ENCODE assay signal across 27 mouse cellular contexts in genomic region chr10:97584176-97584575, GRCm38 (mm10). TPM values are rescaled to one million over a fixed set of nuclear protein-coding genes. Genes with fewer than 3 reads are reported as not detected.
DNase-seq lines count a peak whose midpoint lies in the region; ATAC-seq and TF ChIP-seq lines count a peak whose summit lies in the region.
"Had no signal": no experiment of that assay in that cellular context is flagged by ENCODE, and none has a peak within 500 bp of the region (broad histone marks: within the 10 kb centered on the region; RNA-seq: fewer than 3 reads in every experiment).

No protein-coding gene starts in this region.

- 10% methylated on average over 3 of the region's 3 CpGs for WGBS in heart, embryonic 12.5 days
- WGBS in lung, embryonic 15.5 days, result 8% methylated on average over 3 of the region's 3 CpGs
- 16% methylated on average over 3 of the region's 3 CpGs for WGBS in lung, postnatal 0 days
- 23% methylated on average over 3 of the region's 3 CpGs for WGBS in embryonic facial prominence, embryonic 11.5 days
- 18% methylated on average over 3 of the region's 3 CpGs for WGBS in stomach, embryonic 16.5 days

- no peak overlapping the region for H3K9ac ChIP-seq in heart, embryonic 12.5 days
- no peak overlapping the region for H3K9ac ChIP-seq in lung, embryonic 15.5 days
- no peak overlapping the region for H3K9ac ChIP-seq in lung, postnatal 0 days (replicated peaks; ENCODE audit: low read depth)
- H3K9ac ChIP-seq in embryonic facial prominence, embryonic 11.5 days (replicated peaks; ENCODE audit: low read length), result no peak overlapping the region
- H3K9ac ChIP-seq in stomach, embryonic 16.5 days (ENCODE audit: low read length), result no peak overlapping the region
- H3K9ac ChIP-seq: hindbrain, embryonic 15.5 days; intestine, embryonic 15.5 days; kidney, embryonic 15.5 days; limb, embryonic 15.5 days; liver, embryonic 15.5 days; midbrain, embryonic 12.5 days had no signal

- no peak overlapping the region for H3K4me3 ChIP-seq in heart, embryonic 12.5 days
- no peak overlapping the region for H3K4me3 ChIP-seq in lung, embryonic 15.5 days
- no peak overlapping the region for H3K4me3 ChIP-seq in lung, postnatal 0 days (ENCODE audit: low read depth, low read length)
- H3K4me3 ChIP-seq in embryonic facial prominence, embryonic 11.5 days (ENCODE audit: low read depth, low read length), result no peak overlapping the region
- no peak overlapping the region for H3K4me3 ChIP-seq in stomach, embryonic 16.5 days (replicated peaks; ENCODE audit: low read length)
- H3K4me3 ChIP-seq: forebrain, embryonic 10.5 days; hindbrain, embryonic 15.5 days; intestine, embryonic 15.5 days; kidney, embryonic 15.5 days; limb, embryonic 15.5 days; liver, embryonic 15.5 days; midbrain, embryonic 12.5 days had no signal

- no peak for DNase-seq in heart, postnatal 25 days (ENCODE audit: low spot score)
- DNase-seq in lung, postnatal 0 days (ENCODE audit: low spot score), result no peak
- peak; percentile 49 for DNase-seq in embryonic facial prominence, embryonic 11.5 days (ENCODE audit: low spot score)
- no peak for DNase-seq in right cerebral cortex, adult 18-20 months
- no peak for DNase-seq in kidney, postnatal 10 days
- DNase-seq: cerebellum, adult 2 months; heart, postnatal 36 days; retina, postnatal 1 day; right cerebral cortex, postnatal 4 days; thymus, adult 2 months had no signal

- no peak for ATAC-seq in heart, embryonic 12.5 days (ENCODE audit: insufficient number of reproducible peaks, low FRiP score)
- ATAC-seq in lung, embryonic 15.5 days (ENCODE audit: borderline replicate concordance, extremely low read depth, low FRiP score, low TSS enrichment), result no peak
- ATAC-seq in lung, postnatal 0 days, result no peak
- ATAC-seq in embryonic facial prominence, embryonic 11.5 days (replicated peaks; ENCODE audit: insufficient number of reproducible peaks, low FRiP score, low TSS enrichment, low read depth), result no peak
- no peak for ATAC-seq in stomach, embryonic 16.5 days (ENCODE audit: insufficient read depth, low FRiP score)
- ATAC-seq: intestine, embryonic 15.5 days had no signal

- H3K27me3 ChIP-seq in heart, embryonic 12.5 days (replicated peaks), result no peaks in the 10 kb centered on the region
- no peaks in the 10 kb centered on the region for H3K27me3 ChIP-seq in lung, embryonic 15.5 days
- no peaks in the 10 kb centered on the region for H3K27me3 ChIP-seq in lung, postnatal 0 days (replicated peaks; ENCODE audit: insufficient read depth, low read length)
- H3K27me3 ChIP-seq in embryonic facial prominence, embryonic 11.5 days (ENCODE audit: control insufficient read depth, insufficient read depth, low read length), result no peaks in the 10 kb centered on the region
- H3K27me3 ChIP-seq in stomach, embryonic 16.5 days (ENCODE audit: control insufficient read depth, insufficient read depth, low read length), result no peaks in the 10 kb centered on the region
- H3K27me3 ChIP-seq: hindbrain, embryonic 15.5 days; intestine, embryonic 15.5 days; kidney, embryonic 15.5 days; limb, embryonic 15.5 days; liver, embryonic 15.5 days; midbrain, embryonic 12.5 days had no signal

- no peaks in the 10 kb centered on the region for H3K9me3 ChIP-seq in heart, embryonic 12.5 days (replicated peaks)
- H3K9me3 ChIP-seq in lung, embryonic 15.5 days, result no peaks in the 10 kb centered on the region
- no peaks in the 10 kb centered on the region for H3K9me3 ChIP-seq in lung, postnatal 0 days (ENCODE audit: low read length)
- H3K9me3 ChIP-seq in embryonic facial prominence, embryonic 11.5 days (replicated peaks; ENCODE audit: control insufficient read depth, low read length), result no peaks in the 10 kb centered on the region
- H3K9me3 ChIP-seq in stomach, embryonic 16.5 days (replicated peaks; ENCODE audit: control insufficient read depth, low read length), result no peaks in the 10 kb centered on the region
- H3K9me3 ChIP-seq: forebrain, embryonic 10.5 days; hindbrain, embryonic 15.5 days; intestine, embryonic 15.5 days; kidney, embryonic 15.5 days; limb, embryonic 15.5 days; liver, embryonic 15.5 days; midbrain, embryonic 12.5 days had no signal

- H3K4me1 ChIP-seq in heart, embryonic 12.5 days (replicated peaks), result no peaks in the 10 kb centered on the region
- H3K4me1 ChIP-seq in lung, embryonic 15.5 days, result peaks cover 16% of the 10 kb centered on the region
- no peaks in the 10 kb centered on the region for H3K4me1 ChIP-seq in lung, postnatal 0 days (ENCODE audit: insufficient read depth, low read depth, low read length)
- no peaks in the 10 kb centered on the region for H3K4me1 ChIP-seq in embryonic facial prominence, embryonic 11.5 days (ENCODE audit: control insufficient read depth, insufficient read depth, low read length)
- H3K4me1 ChIP-seq in stomach, embryonic 16.5 days (ENCODE audit: control insufficient read depth, insufficient read depth, low read length), result 0 out of 2 replicates have a peak, but pooled peaks cover 6% of the 10 kb centered on the region
- H3K4me1 ChIP-seq: forebrain, embryonic 10.5 days; hindbrain, embryonic 15.5 days; intestine, embryonic 15.5 days; kidney, embryonic 15.5 days; liver, embryonic 15.5 days; midbrain, embryonic 12.5 days had no signal

- intact Hi-C loops in heart, postnatal 25 days (cut with DNase I), result no loop called here

- H3K36me3 ChIP-seq in heart, embryonic 12.5 days, result no peaks in the 10 kb centered on the region
- H3K36me3 ChIP-seq in lung, embryonic 15.5 days, result no peaks in the 10 kb centered on the region
- no peaks in the 10 kb centered on the region for H3K36me3 ChIP-seq in lung, postnatal 0 days (ENCODE audit: insufficient read depth, low read length)
- H3K36me3 ChIP-seq in embryonic facial prominence, embryonic 11.5 days (replicated peaks; ENCODE audit: control insufficient read depth, insufficient read depth, low read depth, low read length), result no peaks in the 10 kb centered on the region
- no peaks in the 10 kb centered on the region for H3K36me3 ChIP-seq in stomach, embryonic 16.5 days (ENCODE audit: control insufficient read depth, insufficient read depth, low read length)
- H3K36me3 ChIP-seq: forebrain, embryonic 10.5 days; G1E; hindbrain, embryonic 15.5 days; intestine, embryonic 15.5 days; kidney, embryonic 15.5 days; limb, embryonic 15.5 days; liver, embryonic 15.5 days; midbrain, embryonic 12.5 days had no signal

- TF ChIP-seq EP300 in lung, postnatal 0 days (IDR thresholded peaks at IDR 0.05), result no peak

- no peak overlapping the region for H3K4me2 ChIP-seq in heart, embryonic 12.5 days
- H3K4me2 ChIP-seq in lung, embryonic 15.5 days, result no peak overlapping the region
- no peak overlapping the region for H3K4me2 ChIP-seq in lung, postnatal 0 days (replicated peaks; ENCODE audit: low read depth, low read length)
- H3K4me2 ChIP-seq in embryonic facial prominence, embryonic 11.5 days (ENCODE audit: low read depth, low read length), result no peak overlapping the region
- no peak overlapping the region for H3K4me2 ChIP-seq in stomach, embryonic 16.5 days (ENCODE audit: low read depth, low read length)
- H3K4me2 ChIP-seq: hindbrain, embryonic 15.5 days; intestine, embryonic 15.5 days; kidney, embryonic 15.5 days; limb, embryonic 15.5 days; liver, embryonic 15.5 days; midbrain, embryonic 12.5 days had no signal

- no peak for TF ChIP-seq CTCF in lung, postnatal 0 days (IDR thresholded peaks at IDR 0.05)

- peak overlapping the region; percentile 43; the same call in 1 of the 2 replicates for H3K27ac ChIP-seq in heart, embryonic 12.5 days (ENCODE audit: poor library complexity, severe bottlenecking)
- H3K27ac ChIP-seq in lung, embryonic 15.5 days, result peak overlapping the region; percentile 31; the same call in 1 of the 2 replicates
- H3K27ac ChIP-seq in lung, postnatal 0 days (ENCODE audit: low read length), result no peak overlapping the region
- H3K27ac ChIP-seq in embryonic facial prominence, embryonic 11.5 days (replicated peaks; ENCODE audit: low read depth, low read length), result 0 out of 2 replicates have a peak overlapping the region, but pooled peaks have one; percentile 0
- peak overlapping the region; percentile 29; the same call in 1 of the 2 replicates for H3K27ac ChIP-seq in stomach, embryonic 16.5 days (ENCODE audit: low read length)
- H3K27ac ChIP-seq: forebrain, embryonic 10.5 days; hindbrain, embryonic 15.5 days; intestine, embryonic 15.5 days; kidney, embryonic 15.5 days; limb, embryonic 15.5 days; liver, embryonic 15.5 days; macrophage; midbrain, embryonic 12.5 days had no signal

RNA-seq across cellular contexts. Expression of gene Lum, which starts 19.2 kb away (rescaled TPM):
- 87.6 and 99.5 TPM in 2 replicates for polyA plus RNA-seq in heart, embryonic 12.5 days (2016; fragmentation: Nextera tagmentation; extraction: Ambion mirVana)
- 10 to 100 TPM; 55.6 to 72.7 TPM for total RNA-seq in heart, postnatal 25 days (2021)
- polyA plus RNA-seq in lung, embryonic 15.5 days (2015; fragmentation: Nextera tagmentation; extraction: Ambion mirVana), result 43.9 and 53.6 TPM in 2 replicates
- polyA plus RNA-seq in lung, postnatal 0 days (2015; fragmentation: Nextera tagmentation; extraction: Ambion mirVana), result 2.8 and 3.4 TPM in 2 replicates
- polyA plus RNA-seq in embryonic facial prominence, embryonic 11.5 days (2014; fragmentation: Nextera tagmentation; extraction: Ambion mirVana), result 106 and 116 TPM in 2 replicates
- polyA plus RNA-seq in stomach, embryonic 16.5 days (2015; fragmentation: Nextera tagmentation; extraction: Ambion mirVana), result 301 and 315 TPM in 2 replicates
- total RNA-seq: granulocyte monocyte progenitor cell, adult 5-6 weeks; monocyte, adult 5-6 weeks had no signal
- polyA plus RNA-seq: G1E, macrophage had no signal

RNA-seq across cellular contexts. Expression of gene Kera, which starts 22.5 kb away (rescaled TPM):
- polyA plus RNA-seq in heart, embryonic 12.5 days (2016; fragmentation: Nextera tagmentation; extraction: Ambion mirVana), result 0.17 TPM in 1 of 2 replicates, not detected in the other
- not detected for total RNA-seq in heart, postnatal 25 days (2021)
- 0.19 and 0.29 TPM in 2 replicates for polyA plus RNA-seq in lung, embryonic 15.5 days (2015; fragmentation: Nextera tagmentation; extraction: Ambion mirVana)
- polyA plus RNA-seq in lung, postnatal 0 days (2015; fragmentation: Nextera tagmentation; extraction: Ambion mirVana), result not detected in 2 replicates
- 1.3 and 3.2 TPM in 2 replicates for polyA plus RNA-seq in embryonic facial prominence, embryonic 11.5 days (2014; fragmentation: Nextera tagmentation; extraction: Ambion mirVana)
- 1.4 and 1.8 TPM in 2 replicates for polyA plus RNA-seq in stomach, embryonic 16.5 days (2015; fragmentation: Nextera tagmentation; extraction: Ambion mirVana)
- total RNA-seq: granulocyte monocyte progenitor cell, adult 5-6 weeks; heart, postnatal 36 days; left cerebral cortex, postnatal 25 days; monocyte, adult 5-6 weeks had no signal
- polyA plus RNA-seq: cerebellum, adult 2 months; forebrain, embryonic 10.5 days; G1E; large intestine, adult 2 months; macrophage; thymus, adult 2 months had no signal

RNA-seq across cellular contexts. Expression of gene Epyc, which starts 59.7 kb away (rescaled TPM):
- polyA plus RNA-seq in heart, embryonic 12.5 days (2016; fragmentation: Nextera tagmentation; extraction: Ambion mirVana), result 0.42 and 0.79 TPM in 2 replicates
- total RNA-seq in heart, postnatal 25 days (2021), result under 1 TPM; 0.50 to 0.52 TPM
- polyA plus RNA-seq in lung, embryonic 15.5 days (2015; fragmentation: Nextera tagmentation; extraction: Ambion mirVana), result 0.91 and 0.94 TPM in 2 replicates
- polyA plus RNA-seq in lung, postnatal 0 days (2015; fragmentation: Nextera tagmentation; extraction: Ambion mirVana), result 0.07 TPM in 1 of 2 replicates, not detected in the other
- polyA plus RNA-seq in embryonic facial prominence, embryonic 11.5 days (2014; fragmentation: Nextera tagmentation; extraction: Ambion mirVana), result 2.0 and 2.1 TPM in 2 replicates
- polyA plus RNA-seq in stomach, embryonic 16.5 days (2015; fragmentation: Nextera tagmentation; extraction: Ambion mirVana), result 0.85 and 1.3 TPM in 2 replicates
- total RNA-seq: gastrocnemius, adult 18-20 months; granulocyte monocyte progenitor cell, adult 5-6 weeks; monocyte, adult 5-6 weeks had no signal
- polyA plus RNA-seq: G1E, macrophage had no signal

Comparison
In these comparisons a context has a peak if more than half of its experiments do, and no peak if none do; other contexts are left out.
1. RNA of gene Lum, which starts 19.2 kb away (polyA plus RNA-seq): 301 to 315 TPM in stomach, embryonic 16.5 days, 106 to 116 TPM in embryonic facial prominence, embryonic 11.5 days, 87.6 to 99.5 TPM in heart, embryonic 12.5 days and 43.9 to 53.6 TPM in lung, embryonic 15.5 days; 2.8 to 3.4 TPM in lung, postnatal 0 days; every median in the first group is over 10 times any median in the second.